Mouse (Mus musculus) midbrain, embryonic 12.5 days (tissue): ENCODE measurements around the gene Hspd1. TPM values are rescaled to one million over a fixed set of nuclear protein-coding genes. Genes with fewer than 3 reads are reported as not detected.
"Not testable (repeated sequence)": the region's sequence is repeated elsewhere in the genome, so short reads cannot be mapped to it uniquely, and the experiment has no call there.

ENCODE experiments used
- ATAC-seq: fragments of 200-750 bp; cut with Nextera tagmentation; 2 replicates; pipeline ENCODE4 v1.8.0; 2017; ENCODE audit warnings: low read depth, moderate TSS enrichment, moderate library complexity; ENCODE audit not compliant: low FRiP score
- H3K27ac ChIP-seq: fragments of 300-500 bp; sonication (generic); replicated peaks from 2 replicates; pipeline ENCODE4 v1.5.1; 2016; ENCODE audit warnings: mild to moderate bottlenecking
- H3K27me3 ChIP-seq: fragments of 300-500 bp; sonication (generic); 2 replicates; pipeline ENCODE4 v1.6.1; 2016; ENCODE audit warnings: mild to moderate bottlenecking
- H3K36me3 ChIP-seq: fragments of 300-500 bp; sonication (generic); 2 replicates; pipeline ENCODE4 v1.6.1; 2016
- H3K4me1 ChIP-seq: fragments of 300-500 bp; sonication (generic); 2 replicates; pipeline ENCODE4 v1.6.1; 2016
- H3K4me2 ChIP-seq: fragments of 300-500 bp; sonication (generic); replicated peaks from 2 replicates; pipeline ENCODE4 v1.6.1; 2016; ENCODE audit warnings: mild to moderate bottlenecking, moderate library complexity
- H3K4me3 ChIP-seq: fragments of 300-500 bp; sonication (generic); 2 replicates; pipeline ENCODE4 v1.5.1; 2016; ENCODE audit warnings: mild to moderate bottlenecking
- H3K9ac ChIP-seq: fragments of 300-500 bp; sonication (generic); replicated peaks from 2 replicates; pipeline ENCODE4 v1.6.1; 2016; ENCODE audit warnings: mild to moderate bottlenecking, moderate library complexity
- H3K9me3 ChIP-seq: fragments of 300-500 bp; sonication (generic); 2 replicates; pipeline ENCODE4 v1.6.1; 2016; ENCODE audit warnings: mild to moderate bottlenecking
- WGBS: fragments of 180-500 bp; shearing (Covaris S2); methylation state at CpG from one replicate; pipeline ENCODE4 v1.1.7; 2016; 5-methylcytosine and 5-hydroxymethylcytosine counted together
- polyA plus RNA-seq: library from polyadenylated mRNA; unstranded; fragments of >200 nt; fragmentation: Nextera tagmentation; extraction: Ambion mirVana; gene quantifications from 2 replicates; pipeline ENCODE4 v1.2.1, GENCODE M21; 2016

The Hspd1 gene
- 337 and 368 TPM in 2 replicates for polyA plus RNA-seq

GRCm38 (mm10) chr1:55087932-55088610 is at the start of gene Hspd1, which contains the start of gene Hspe1:
TSS of gene Hspd1 (minus strand) at chr1:55088243.
TSS of gene Hspe1 (plus strand) at chr1:55088132.
- peak; percentile 95 for ATAC-seq
- Histone ChIP-seq H3K27ac (peak within 1 kb of the TSS; percentile 94), H3K27me3 (no peaks in the 10 kb centered on the region), H3K9ac (peak within 1 kb of the TSS; percentile 92), H3K9me3 (no peaks in the 10 kb centered on the region), H3K36me3 (peaks cover 30% of the 10 kb centered on the region), H3K4me2 (peak within 1 kb of the TSS; percentile 91), H3K4me3 (peak within 1 kb of the TSS; percentile 86), H3K4me1 (peaks cover 37% of the 10 kb centered on the region)
- WGBS: under 1% methylated on average over 73 of the region's 76 CpGs

- Histone ChIP-seq H3K9me3 (no peaks in the 10 kb centered on the region), H3K36me3 (peaks cover 17% of the 10 kb centered on the region), H3K4me3 (no peak overlapping the region), H3K27me3 (no peaks in the 10 kb centered on the region), H3K27ac (no peak overlapping the region), H3K4me1 (peaks cover 13% of the 10 kb centered on the region), H3K4me2 (no peak overlapping the region), H3K9ac (no peak overlapping the region)
- no peak for ATAC-seq
- 93% methylated on average over 1 of the region's 1 CpGs for WGBS
Measured at GRCm38 (mm10) chr1:55135846-55136245, 47.8 kb upstream of the Hspd1 start.

GRCm38 (mm10) chr1:55134301-55134700 is 46.3 kb upstream of the Hspd1 start:
- ATAC-seq: no peak

GRCm38 (mm10) chr1:55133173-55133572 is 45.1 kb upstream of the Hspd1 start:
- H3K9ac ChIP-seq: no peak overlapping the region; the same call in 1 of the 2 replicates
- WGBS: 68% methylated on average over 2 of the region's 2 CpGs
- H3K4me1 ChIP-seq: peaks cover 13% of the 10 kb centered on the region
- H3K4me3 ChIP-seq: no peak overlapping the region
- H3K9me3 ChIP-seq: no peaks in the 10 kb centered on the region
- no peak for ATAC-seq
- peaks cover 10% of the 10 kb centered on the region for H3K36me3 ChIP-seq
- no peaks in the 10 kb centered on the region for H3K27me3 ChIP-seq
- no peak overlapping the region for H3K27ac ChIP-seq
- H3K4me2 ChIP-seq: no peak overlapping the region

More at GRCm38 (mm10) chr1:55134301-55134700, 46.3 kb upstream of the Hspd1 start:
- Histone ChIP-seq H3K4me3 (no peak overlapping the region), H3K9ac (no peak overlapping the region), H3K4me1 (peaks cover 13% of the 10 kb centered on the region), H3K4me2 (no peak overlapping the region), H3K36me3 (peaks cover 10% of the 10 kb centered on the region), H3K27ac (no peak overlapping the region), H3K9me3 (no peaks in the 10 kb centered on the region), H3K27me3 (no peaks in the 10 kb centered on the region)
- WGBS: 96% methylated on average over 3 of the region's 3 CpGs

- Histone ChIP-seq H3K4me3 (peak overlapping the region; percentile 98), H3K27me3 (no peaks in the 10 kb centered on the region), H3K4me1 (peaks cover 13% of the 10 kb centered on the region), H3K9me3 (no peaks in the 10 kb centered on the region), H3K4me2 (peak overlapping the region; percentile 63), H3K9ac (peak overlapping the region; percentile 98), H3K36me3 (peaks cover 10% of the 10 kb centered on the region), H3K27ac (no peak overlapping the region)
- ATAC-seq: no peak
- WGBS: 77% methylated on average over 4 of the region's 4 CpGs
Measured at GRCm38 (mm10) chr1:55132308-55132707, 44.3 kb upstream of the Hspd1 start.

GRCm38 (mm10) chr1:55131424-55132014 is 43.5 kb upstream of the Hspd1 start:
- WGBS: under 1% methylated on average over 32 of the region's 47 CpGs
- Histone ChIP-seq H3K9ac (peak overlapping the region; percentile 98), H3K9me3 (no peaks in the 10 kb centered on the region), H3K27ac (peak overlapping the region; percentile 99), H3K27me3 (no peaks in the 10 kb centered on the region), H3K4me2 (peak overlapping the region; percentile 63), H3K4me1 (peaks cover 13% of the 10 kb centered on the region), H3K4me3 (peak overlapping the region; percentile 98), H3K36me3 (peaks cover 10% of the 10 kb centered on the region)
- ATAC-seq: no peak; the same call in 1 of the 2 replicates

GRCm38 (mm10) chr1:55130943-55131401 is 42.9 kb upstream of the Hspd1 start, which contains the start of gene Mob4:
TSS of gene Mob4 (plus strand) at chr1:55131231.
- ATAC-seq: peak; percentile 98
- Histone ChIP-seq H3K36me3 (peaks cover 10% of the 10 kb centered on the region), H3K4me2 (peak within 1 kb of the TSS; percentile 63), H3K27me3 (no peaks in the 10 kb centered on the region), H3K4me3 (peak within 1 kb of the TSS; percentile 98), H3K9me3 (no peaks in the 10 kb centered on the region), H3K27ac (peak within 1 kb of the TSS; percentile 99), H3K9ac (peak within 1 kb of the TSS; percentile 98), H3K4me1 (peaks cover 13% of the 10 kb centered on the region)
- WGBS: under 1% methylated on average over 42 of the region's 42 CpGs

- 0 out of 2 replicates have a peak, but pooled peaks cover 6% of the 10 kb centered on the region for H3K36me3 ChIP-seq
- H3K4me2 ChIP-seq: peak overlapping the region; percentile 63
- H3K4me3 ChIP-seq: peak overlapping the region; percentile 98
- ATAC-seq: no peak
- WGBS: 68% methylated on average over 10 of the region's 10 CpGs
- H3K27ac ChIP-seq: peak overlapping the region; percentile 99
- H3K27me3 ChIP-seq: no peaks in the 10 kb centered on the region
- H3K9me3 ChIP-seq: no peaks in the 10 kb centered on the region
- peak overlapping the region; percentile 98 for H3K9ac ChIP-seq
- H3K4me1 ChIP-seq: peaks cover 13% of the 10 kb centered on the region
Measured at GRCm38 (mm10) chr1:55130190-55130916, 42.3 kb upstream of the Hspd1 start.

- no peak overlapping the region for H3K9ac ChIP-seq
- H3K27ac ChIP-seq: no peak overlapping the region
- H3K36me3 ChIP-seq: 0 out of 2 replicates have a peak, but pooled peaks cover 4% of the 10 kb centered on the region
- WGBS: 92% methylated on average over 5 of the region's 5 CpGs
- no peak overlapping the region for H3K4me2 ChIP-seq
- H3K27me3 ChIP-seq: no peaks in the 10 kb centered on the region
- ATAC-seq: no peak
- H3K4me3 ChIP-seq: no peak overlapping the region
- peaks cover 13% of the 10 kb centered on the region for H3K4me1 ChIP-seq
- no peaks in the 10 kb centered on the region for H3K9me3 ChIP-seq
Measured at GRCm38 (mm10) chr1:55129716-55130115, 41.7 kb upstream of the Hspd1 start.

- 95% methylated on average over 2 of the region's 2 CpGs for WGBS
- not testable (repeated sequence) for H3K27me3 ChIP-seq, H3K4me2 ChIP-seq, H3K27ac ChIP-seq, H3K4me1 ChIP-seq, H3K9ac ChIP-seq, ATAC-seq, H3K9me3 ChIP-seq, H3K4me3 ChIP-seq, H3K36me3 ChIP-seq
Measured at GRCm38 (mm10) chr1:55124136-55124535, 36.1 kb upstream of the Hspd1 start.

- WGBS: 90% methylated on average over 2 of the region's 2 CpGs
- no peak overlapping the region for H3K9ac ChIP-seq
- H3K27ac ChIP-seq: no peak overlapping the region
- ATAC-seq: no peak
- no peaks in the 10 kb centered on the region for H3K36me3 ChIP-seq
- H3K4me1 ChIP-seq: no peaks in the 10 kb centered on the region
- no peaks in the 10 kb centered on the region for H3K9me3 ChIP-seq
- H3K4me2 ChIP-seq: no peak overlapping the region
- no peak overlapping the region for H3K4me3 ChIP-seq
- H3K27me3 ChIP-seq: no peaks in the 10 kb centered on the region
Measured at GRCm38 (mm10) chr1:55123561-55123960, 35.5 kb upstream of the Hspd1 start.

- no peaks in the 10 kb centered on the region for H3K9me3 ChIP-seq
- no peak for ATAC-seq
- WGBS: 89% methylated on average over 5 of the region's 5 CpGs
Measured at GRCm38 (mm10) chr1:55123046-55123445, 35.0 kb upstream of the Hspd1 start.

More at GRCm38 (mm10) chr1:55123046-55123445, 35.0 kb upstream of the Hspd1 start:
- Histone ChIP-seq H3K9ac (no peak overlapping the region), H3K4me3 (no peak overlapping the region), H3K4me2 (no peak overlapping the region), H3K27me3 (no peaks in the 10 kb centered on the region), H3K27ac (no peak overlapping the region), H3K4me1 (no peaks in the 10 kb centered on the region), H3K36me3 (no peaks in the 10 kb centered on the region)
